Comparison of ENCODE assay signal across 8 mouse cellular contexts in the genomic region with DNA sequence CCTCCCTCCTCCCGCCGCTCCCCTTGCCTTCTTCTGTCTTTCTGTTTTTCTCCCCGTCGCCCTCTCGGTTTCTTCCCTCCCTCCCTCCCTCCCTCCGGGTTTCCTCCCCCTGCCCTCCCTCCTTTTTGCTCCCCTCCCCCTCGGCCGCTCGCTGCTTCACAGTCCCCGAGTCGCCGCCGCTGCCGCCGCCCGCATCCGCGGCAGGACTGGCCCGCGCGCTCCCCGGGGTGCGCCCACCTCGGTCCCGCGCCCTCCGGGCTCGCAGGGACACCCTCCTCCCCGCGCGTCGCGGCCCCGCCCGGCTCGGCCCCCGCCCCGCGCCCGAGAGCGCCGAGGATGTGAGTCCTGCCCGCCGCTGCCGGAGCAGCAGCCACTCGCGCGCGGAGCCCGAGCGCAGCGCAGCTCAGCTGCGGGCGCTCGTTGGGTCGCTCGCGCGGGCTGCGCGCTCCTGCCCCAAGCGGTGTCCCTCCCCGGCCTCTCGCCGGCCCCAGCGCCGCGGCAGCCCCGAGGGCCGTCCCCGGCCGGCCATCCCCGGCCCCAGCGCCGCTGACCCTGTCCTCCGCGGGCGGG. TPM values are rescaled to one million over a fixed set of nuclear protein-coding genes. Genes with fewer than 3 reads are reported as not detected.
A peak's percentile ranks its signal among the peaks of the same experiment; 100 is the strongest.
DNase-seq lines count a peak whose midpoint lies in the region; ATAC-seq lines count a peak whose summit lies in the region.

No protein-coding gene starts in this region.

- ATAC-seq in neural tube, embryonic 12.5 days (ENCODE audit: low FRiP score, low read depth): peak; percentile 42

- peak overlapping the region; percentile 87 for H3K4me3 ChIP-seq in heart, embryonic 10.5 days
- peak overlapping the region; percentile 99 for H3K4me3 ChIP-seq in neural tube, embryonic 12.5 days

- peak overlapping the region; percentile 98 for H3K9ac ChIP-seq in neural tube, embryonic 12.5 days

- H3K27me3 ChIP-seq in heart, embryonic 10.5 days (ENCODE audit: insufficient read depth, poor library complexity, severe bottlenecking): peaks cover 96% of the 10 kb centered on the region
- peaks cover 8% of the 10 kb centered on the region for H3K27me3 ChIP-seq in neural tube, embryonic 12.5 days (replicated peaks)

- peak; percentile 27 to 28 for DNase-seq in B cell, adult 2 months
- DNase-seq in adrenal gland, adult (ENCODE audit: inconsistent age in 2 of 2, low spot score in 1 of 2): peak; percentile 78 to 91
- DNase-seq in embryo, embryonic 9.5 days (ENCODE audit: extremely low spot score): peak; percentile 79
- DNase-seq in heart, embryonic 10.5 days (ENCODE audit: low spot score): no peak
- peak; percentile 69 for DNase-seq in kidney, adult 9 months
- DNase-seq in liver: peak; percentile 50
- peak; percentile 71 for DNase-seq in thymus, postnatal 4 days

- H3K4me2 ChIP-seq in neural tube, embryonic 12.5 days (replicated peaks): peak overlapping the region; percentile 81

- WGBS in heart, embryonic 10.5 days: 2% methylated on average over 31 of the region's 78 CpGs
- 1% methylated on average over 76 of the region's 78 CpGs for WGBS in neural tube, embryonic 12.5 days

- H3K36me3 ChIP-seq in heart, embryonic 10.5 days: no peaks in the 10 kb centered on the region
- peaks cover 5% of the 10 kb centered on the region; the same call in 1 of the 2 replicates for H3K36me3 ChIP-seq in neural tube, embryonic 12.5 days

- H3K4me1 ChIP-seq in heart, embryonic 10.5 days: peaks cover 37% of the 10 kb centered on the region
- H3K4me1 ChIP-seq in neural tube, embryonic 12.5 days: peaks cover 47% of the 10 kb centered on the region

- no peaks in the 10 kb centered on the region for H3K9me3 ChIP-seq in heart, embryonic 10.5 days
- no peaks in the 10 kb centered on the region for H3K9me3 ChIP-seq in neural tube, embryonic 12.5 days

- H3K27ac ChIP-seq in heart, embryonic 10.5 days: peak overlapping the region; percentile 87
- peak overlapping the region; percentile 95 for H3K27ac ChIP-seq in neural tube, embryonic 12.5 days

RNA-seq across cellular contexts. Expression of a gene that starts 0.5 kb away (rescaled TPM):
- polyA plus RNA-seq in heart, embryonic 10.5 days (2016; fragmentation: Nextera tagmentation; extraction: Ambion mirVana): 0.38 and 0.70 TPM in 2 replicates
- polyA plus RNA-seq in neural tube, embryonic 12.5 days (2016; fragmentation: Nextera tagmentation; extraction: Ambion mirVana): 9.2 and 11.7 TPM in 2 replicates

RNA-seq across cellular contexts. Expression of a gene that starts 20.2 kb away (rescaled TPM):
- polyA plus RNA-seq in heart, embryonic 10.5 days (2016; fragmentation: Nextera tagmentation; extraction: Ambion mirVana): 22.2 and 24.9 TPM in 2 replicates
- 15.6 and 15.8 TPM in 2 replicates for polyA plus RNA-seq in neural tube, embryonic 12.5 days (2016; fragmentation: Nextera tagmentation; extraction: Ambion mirVana)

RNA-seq across cellular contexts. Expression of a gene that starts 58.3 kb away (rescaled TPM):
- 0.16 TPM in 1 of 2 replicates, not detected in the other for polyA plus RNA-seq in heart, embryonic 10.5 days (2016; fragmentation: Nextera tagmentation; extraction: Ambion mirVana)
- polyA plus RNA-seq in neural tube, embryonic 12.5 days (2016; fragmentation: Nextera tagmentation; extraction: Ambion mirVana): 0.91 and 1.3 TPM in 2 replicates
